Mouse (Mus musculus): ENCODE measurements around the gene Rex1bd. TPM values are rescaled to one million over a fixed set of nuclear protein-coding genes. Genes with fewer than 3 reads are reported as not detected.

Gene Rex1bd
- 50.1 and 56.4 TPM in 2 replicates for total RNA-seq (2017)

- ATAC-seq (replicated peaks; ENCODE audit: low read depth, poor library complexity, severe bottlenecking): peak; percentile 64
Measured at GRCm38 (mm10) chr8:70506328-70507026, at the start of gene Rex1bd. TSS of gene Rex1bd (minus strand) at chr8:70506752.

- no peak for ATAC-seq (replicated peaks; ENCODE audit: low read depth, poor library complexity, severe bottlenecking)
Measured at GRCm38 (mm10) chr8:70555079-70555747, 48.7 kb upstream of the Rex1bd start.

GRCm38 (mm10) chr8:70553740-70554139, 47.2 kb upstream of the Rex1bd start:
- ATAC-seq (replicated peaks; ENCODE audit: low read depth, poor library complexity, severe bottlenecking): no peak

GRCm38 (mm10) chr8:70552836-70553235, 46.3 kb upstream of the Rex1bd start:
- ATAC-seq (replicated peaks; ENCODE audit: low read depth, poor library complexity, severe bottlenecking): peak; percentile 24

GRCm38 (mm10) chr8:70551558-70552161, 45.1 kb upstream of the Rex1bd start:
- no peak for ATAC-seq (replicated peaks; ENCODE audit: low read depth, poor library complexity, severe bottlenecking)

GRCm38 (mm10) chr8:70549412-70550184, 43.0 kb upstream of the Rex1bd start:
- peak; percentile 83 for ATAC-seq (replicated peaks; ENCODE audit: low read depth, poor library complexity, severe bottlenecking)

GRCm38 (mm10) chr8:70547762-70548161, 41.2 kb upstream of the Rex1bd start:
- no peak for ATAC-seq (replicated peaks; ENCODE audit: low read depth, poor library complexity, severe bottlenecking)

- ATAC-seq (replicated peaks; ENCODE audit: low read depth, poor library complexity, severe bottlenecking): no peak
Measured at GRCm38 (mm10) chr8:70546412-70546811, 39.9 kb upstream of the Rex1bd start.

- ATAC-seq (replicated peaks; ENCODE audit: low read depth, poor library complexity, severe bottlenecking): peak; percentile 15
Measured at GRCm38 (mm10) chr8:70544200-70544687, 37.7 kb upstream of the Rex1bd start.

- no peak for ATAC-seq (replicated peaks; ENCODE audit: low read depth, poor library complexity, severe bottlenecking)
Measured at GRCm38 (mm10) chr8:70541081-70541480, 34.5 kb upstream of the Rex1bd start.

GRCm38 (mm10) chr8:70540507-70541071, 34.0 kb upstream of the Rex1bd start:
- no peak for ATAC-seq (replicated peaks; ENCODE audit: low read depth, poor library complexity, severe bottlenecking)

GRCm38 (mm10) chr8:70540013-70540506, 33.5 kb upstream of the Rex1bd start:
- ATAC-seq (replicated peaks; ENCODE audit: low read depth, poor library complexity, severe bottlenecking): no peak

GRCm38 (mm10) chr8:70539077-70539813, 32.7 kb upstream of the Rex1bd start, which contains the start of gene Ell:
TSS of gene Ell (plus strand) at chr8:70539457.
- ATAC-seq (replicated peaks; ENCODE audit: low read depth, poor library complexity, severe bottlenecking): peak; percentile 67

- peak; percentile 74 for ATAC-seq (replicated peaks; ENCODE audit: low read depth, poor library complexity, severe bottlenecking)
Measured at GRCm38 (mm10) chr8:70538633-70539076, 32.1 kb upstream of the Rex1bd start.

GRCm38 (mm10) chr8:70538024-70538579, 31.6 kb upstream of the Rex1bd start:
- peak; percentile 17 for ATAC-seq (replicated peaks; ENCODE audit: low read depth, poor library complexity, severe bottlenecking)

GRCm38 (mm10) chr8:70535701-70536100, 29.1 kb upstream of the Rex1bd start:
- ATAC-seq (replicated peaks; ENCODE audit: low read depth, poor library complexity, severe bottlenecking): no peak

- ATAC-seq (replicated peaks; ENCODE audit: low read depth, poor library complexity, severe bottlenecking): no peak
Measured at GRCm38 (mm10) chr8:70535221-70535620, 28.7 kb upstream of the Rex1bd start.

GRCm38 (mm10) chr8:70534281-70534680, 27.7 kb upstream of the Rex1bd start:
- no peak for ATAC-seq (replicated peaks; ENCODE audit: low read depth, poor library complexity, severe bottlenecking)

GRCm38 (mm10) chr8:70530314-70530713, 23.8 kb upstream of the Rex1bd start:
- no peak for ATAC-seq (replicated peaks; ENCODE audit: low read depth, poor library complexity, severe bottlenecking)
